Mouse (Mus musculus) ES-E14 (cell line): ENCODE measurements around the gene Axin2.

ENCODE experiments used
- CHD2 ChIP-seq: IDR thresholded peaks from 2 replicates; pipeline ENCODE4 v1.6.1; 2014; ENCODE audit warnings: mild to moderate bottlenecking, low read depth, low read length, inconsistent platforms
- HCFC1 ChIP-seq: IDR thresholded peaks from 2 replicates; pipeline ENCODE4 v1.6.1; 2012; ENCODE audit warnings: low read length, inconsistent platforms, borderline replicate concordance; ENCODE audit not compliant: insufficient read depth
- MAFK ChIP-seq: IDR thresholded peaks from 2 replicates; pipeline ENCODE4 v1.6.1; 2014; ENCODE audit warnings: mild to moderate bottlenecking, low read depth, low read length, inconsistent platforms; ENCODE audit not compliant: insufficient read depth
- ZC3H11A ChIP-seq: IDR thresholded peaks from 2 replicates; pipeline ENCODE4 v1.6.1; 2012; ENCODE audit warnings: low read depth, mild to moderate bottlenecking, inconsistent platforms, low read length, borderline replicate concordance
- ZNF384 ChIP-seq: IDR thresholded peaks from 2 replicates; pipeline ENCODE4 v1.6.1; 2012; ENCODE audit warnings: low read depth, low read length, inconsistent platforms

DNA sequence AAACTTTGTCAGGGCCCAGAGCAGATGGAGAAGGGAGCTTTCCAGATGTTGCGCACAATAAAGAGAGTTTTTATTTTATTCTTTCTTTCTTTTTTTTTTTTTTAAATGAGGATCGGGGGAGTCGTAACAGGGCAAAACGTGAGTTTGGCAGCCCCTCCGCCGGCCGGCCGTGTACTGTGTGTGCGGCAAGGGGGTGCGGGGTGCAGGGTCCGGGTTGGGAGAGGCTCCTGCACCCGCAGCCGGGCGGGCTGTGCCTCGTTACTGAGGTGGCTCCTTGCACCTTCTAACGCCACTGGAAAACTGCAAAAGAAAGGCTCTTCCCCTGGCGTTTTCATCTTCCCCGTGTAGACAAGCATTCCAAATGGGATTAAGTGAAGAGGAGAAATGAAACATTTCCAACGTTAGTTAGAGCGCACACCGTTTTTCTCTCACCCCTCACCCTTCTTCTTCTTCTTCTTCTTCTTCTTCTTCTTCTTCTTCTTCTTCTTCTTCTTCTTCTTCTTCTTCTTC lies 28.2 kb upstream of the Axin2 start:
- TF ChIP-seq ZC3H11A, result no peak
- TF ChIP-seq ZNF384, result no peak
- TF ChIP-seq CHD2, result no peak
- TF ChIP-seq HCFC1, result no peak
- TF ChIP-seq MAFK, result no peak
